Mouse (Mus musculus) cerebellum, adult 18-20 months (tissue): ENCODE results near the gene Calu.
A peak's percentile ranks its signal among the peaks of the same experiment; 100 is the strongest.
"Not testable (repeated sequence)": the region's sequence is repeated elsewhere in the genome, so short reads cannot be mapped to it uniquely, and the experiment has no call there.

Source experiments
- DNase-seq, 2 experiments: peaks; one replicate each; pipeline ENCODE4 v3.0.0; 2021

The Calu gene

DNA sequence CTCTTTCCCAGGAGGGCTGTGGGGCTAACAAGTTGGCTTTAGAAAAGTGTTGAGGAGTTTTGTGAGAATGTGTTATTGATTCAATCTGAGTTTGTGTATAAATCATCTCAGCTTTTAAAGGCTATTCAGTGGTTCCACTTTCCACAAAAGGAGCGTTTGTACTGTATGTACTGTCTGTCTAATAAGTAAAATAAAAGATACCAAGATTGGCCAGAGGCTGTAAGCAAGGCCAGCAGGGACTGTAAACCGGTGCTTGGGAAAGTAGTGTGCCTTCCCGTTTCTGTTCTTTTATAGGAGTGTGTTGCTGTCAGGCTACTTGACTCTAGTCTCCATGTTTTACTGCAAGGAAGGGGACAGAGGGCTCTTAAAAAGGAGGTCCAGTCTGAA lies 15.3 kb downstream of the Calu start:
- no peak for DNase-seq

DNA sequence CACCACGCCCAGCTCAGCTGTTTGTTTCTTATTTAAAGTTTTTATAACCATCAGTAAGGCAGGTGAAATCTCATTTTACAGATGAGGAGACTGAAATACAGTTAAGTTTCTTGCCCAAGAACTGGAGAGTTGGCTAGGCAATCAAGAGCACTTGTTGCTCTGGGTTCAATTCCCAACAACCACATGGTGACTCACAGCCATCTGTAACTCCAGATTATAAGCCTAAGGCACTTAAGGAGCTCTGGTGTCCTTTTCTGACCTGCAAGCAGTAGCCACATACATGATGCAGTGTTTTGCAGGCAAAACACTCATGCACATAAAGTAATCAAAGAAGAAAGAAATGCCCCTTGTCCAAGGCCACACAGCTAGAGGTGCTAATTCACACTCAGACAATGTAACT lies 17.4 kb downstream of the Calu start:
- DNase-seq = no peak

DNA sequence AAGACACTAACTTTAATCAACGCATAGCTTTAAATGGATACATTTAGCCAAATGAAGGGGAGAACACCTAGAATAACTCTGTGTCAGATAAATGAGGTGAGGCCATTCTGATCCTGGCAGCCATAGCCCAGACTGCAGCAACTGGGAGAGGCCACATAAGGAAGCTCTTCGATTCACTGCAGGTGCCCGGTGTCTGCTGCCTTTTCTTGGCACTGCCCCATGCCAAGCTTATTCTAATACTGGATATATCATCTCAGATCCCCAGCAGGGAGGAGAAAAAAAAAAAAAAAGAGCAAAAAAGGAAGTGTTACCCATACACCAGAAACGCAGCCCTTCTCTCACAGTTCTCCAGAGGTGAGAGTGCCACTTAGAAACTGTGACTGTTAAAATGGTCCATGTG lies 29.5 kb downstream of the Calu start:
- DNase-seq = peak; percentile 24 to 32

- no peak for DNase-seq
Observed at GRCm38 (mm10) chr6:29378678-29379077, 30.8 kb downstream of the Calu start.

- DNase-seq = no peak
Observed at GRCm38 (mm10) chr6:29379954-29380353, 32.1 kb downstream of the Calu start.

DNA sequence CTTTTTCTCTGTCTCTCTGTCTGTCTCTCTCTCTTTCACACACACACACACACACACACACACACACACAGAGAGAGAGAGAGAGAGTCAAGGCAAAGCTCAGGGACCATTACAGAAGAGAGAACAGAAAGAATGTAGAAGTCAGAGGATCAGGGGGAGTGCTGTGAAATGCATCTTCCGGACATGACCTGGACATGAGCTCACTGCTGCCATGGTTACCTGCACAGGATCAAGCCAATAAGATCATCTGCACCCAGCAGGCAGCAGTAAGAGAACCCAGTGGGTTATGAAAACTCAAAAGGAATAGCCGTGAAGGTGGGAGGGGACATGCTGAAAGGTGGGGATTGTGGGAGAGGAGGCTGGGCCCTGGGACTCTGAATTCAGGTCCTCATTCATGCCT lies 34.6 kb downstream of the Calu start:
- DNase-seq = no peak

GRCm38 (mm10) chr6:29388052-29388518 lies 40.2 kb downstream of the Calu start, which contains the start of gene Opn1sw:
TSS of gene Opn1sw (minus strand) at chr6:29388468.
- DNase-seq = no peak

- peak; percentile 88 to 90 for DNase-seq
Observed at GRCm38 (mm10) chr6:29388606-29389080, 40.8 kb downstream of the Calu start.

GRCm38 (mm10) chr6:29389425-29389824 lies 41.6 kb downstream of the Calu start:
- no peak for DNase-seq

GRCm38 (mm10) chr6:29390500-29390899 lies 42.6 kb downstream of the Calu start:
- DNase-seq = not testable (repeated sequence)

- DNase-seq = not testable (repeated sequence)
Observed at GRCm38 (mm10) chr6:29391241-29391640, 43.4 kb downstream of the Calu start.

- no peak for DNase-seq
Observed at GRCm38 (mm10) chr6:29391802-29392201, 43.9 kb downstream of the Calu start.

- no peak for DNase-seq
Observed at GRCm38 (mm10) chr6:29394286-29394685, 46.4 kb downstream of the Calu start.

GRCm38 (mm10) chr6:29395910-29396713 lies 48.2 kb downstream of the Calu start, which contains the start of gene Ccdc136:
TSS of gene Ccdc136 (plus strand) at chr6:29396309.
- peak; percentile 93 for DNase-seq

GRCm38 (mm10) chr6:29396714-29397540 lies 49.1 kb downstream of the Calu start:
- peak; percentile 45 to 56 for DNase-seq

GRCm38 (mm10) chr6:29397575-29397974 lies 49.7 kb downstream of the Calu start:
- DNase-seq = peak; percentile 69 to 72

DNA sequence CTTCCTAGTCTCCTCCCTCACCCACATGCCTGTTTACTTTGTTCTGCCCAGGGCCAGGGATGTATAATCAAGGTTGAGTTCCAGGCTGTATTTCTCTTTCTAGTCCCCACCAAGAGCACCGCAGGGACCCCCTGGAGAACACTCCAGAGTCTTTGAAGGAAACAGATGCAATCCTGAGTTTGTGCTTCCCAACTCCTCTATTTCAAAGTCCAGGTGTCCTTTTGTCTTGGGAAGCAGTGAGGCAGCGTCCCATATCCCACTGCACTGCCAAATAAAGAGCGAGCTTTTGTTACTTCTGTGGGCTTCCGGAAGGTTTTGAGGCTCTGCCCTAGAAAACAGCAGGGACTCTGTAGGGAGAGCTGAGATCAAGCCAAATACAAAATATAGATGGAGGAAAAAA lies 52.0 kb downstream of the Calu start:
- no peak for DNase-seq

GRCm38 (mm10) chr6:29402693-29403342 lies 54.9 kb downstream of the Calu start:
- peak; percentile 27 to 39 for DNase-seq

DNA sequence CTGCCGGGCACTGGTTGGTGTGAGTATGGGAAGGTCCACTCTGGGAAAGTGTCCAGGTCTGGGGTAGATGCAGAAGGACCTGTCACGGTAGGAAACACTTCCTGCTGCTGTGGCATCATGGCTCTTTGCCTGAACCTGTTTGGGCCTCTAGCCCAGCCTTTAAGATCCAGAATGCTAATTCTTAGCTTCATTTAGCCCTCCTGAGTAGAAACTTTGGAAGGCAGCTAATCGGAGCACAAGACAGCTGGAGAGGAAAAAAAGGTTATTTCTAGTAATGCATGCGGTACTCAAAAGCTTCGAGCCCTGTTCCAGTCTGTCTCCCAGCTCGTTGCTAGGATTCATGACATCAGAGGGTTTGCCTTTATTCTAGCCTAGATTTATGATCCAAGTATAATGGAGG lies 58.5 kb downstream of the Calu start:
- DNase-seq = peak in 1 of 2 experiments; percentile 34

GRCm38 (mm10) chr6:29415446-29415845 lies 67.6 kb downstream of the Calu start:
- no peak for DNase-seq

GRCm38 (mm10) chr6:29420596-29420995 lies 72.7 kb downstream of the Calu start:
- no peak for DNase-seq

DNA sequence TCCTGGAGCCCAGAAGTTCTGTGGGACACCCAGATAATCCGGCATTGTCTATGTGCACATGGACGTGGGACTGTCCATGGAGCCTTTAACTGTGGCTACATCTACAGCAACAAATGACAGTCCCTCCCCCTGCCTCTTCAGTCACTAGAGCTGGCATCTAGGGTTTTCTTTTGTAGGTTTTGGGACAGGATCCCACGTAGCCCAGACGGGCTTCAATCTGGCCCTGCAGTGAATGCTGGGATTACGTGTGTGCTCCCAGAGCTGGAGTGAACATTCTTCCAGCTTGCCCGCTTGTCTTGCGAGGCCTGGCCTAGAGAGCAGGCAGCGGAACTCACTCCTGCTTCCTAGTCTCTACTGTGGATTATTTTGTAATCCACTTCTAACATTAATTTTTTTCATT lies 77.2 kb downstream of the Calu start:
- no peak for DNase-seq

DNA sequence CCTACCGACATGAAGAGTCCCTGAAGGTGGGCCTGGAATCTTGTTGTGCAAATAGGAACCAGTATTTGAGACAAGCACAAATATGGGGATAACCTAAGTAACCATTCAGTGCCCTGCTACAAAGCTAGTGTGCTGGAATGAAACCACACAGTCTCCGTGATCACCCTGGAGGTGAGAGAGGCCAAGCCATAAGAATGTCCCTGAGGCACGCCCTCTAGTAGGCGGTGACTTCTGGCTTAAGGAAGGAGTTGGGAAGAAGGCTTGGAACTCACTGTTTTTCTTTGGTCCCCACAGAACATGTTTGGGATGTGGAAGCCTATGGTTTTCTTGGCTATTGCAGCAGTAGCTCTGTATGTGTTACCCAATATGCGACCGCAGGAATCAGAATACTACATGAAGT lies 78.5 kb downstream of the Calu start:
- no peak for DNase-seq
